Mouse (Mus musculus) heart, adult 2 months (tissue): Measurements from ENCODE around the gene D630003M21Rik.
A peak's percentile ranks its signal among the peaks of the same experiment; 100 is the strongest.

ENCODE experiments used
- CTCF ChIP-seq: fragments of 200-600 bp; IDR thresholded peaks from 2 replicates; pipeline ENCODE4 v1.8.1; 2022; ENCODE audit warnings: antibody characterized with exemption, mild to moderate bottlenecking, moderate library complexity
- EP300 ChIP-seq: fragments of 200-500 bp; IDR thresholded peaks from 2 replicates; pipeline ENCODE4 v1.6.1; 2011; ENCODE audit warnings: low read depth, low read length, control low read depth; ENCODE audit not compliant: insufficient read depth
- POLR2A ChIP-seq: fragments of 200-500 bp; IDR thresholded peaks from 2 replicates; pipeline ENCODE4 v1.6.1; 2011; ENCODE audit warnings: mild to moderate bottlenecking, low read depth, low read length, control low read depth; ENCODE audit not compliant: insufficient read depth

DNA sequence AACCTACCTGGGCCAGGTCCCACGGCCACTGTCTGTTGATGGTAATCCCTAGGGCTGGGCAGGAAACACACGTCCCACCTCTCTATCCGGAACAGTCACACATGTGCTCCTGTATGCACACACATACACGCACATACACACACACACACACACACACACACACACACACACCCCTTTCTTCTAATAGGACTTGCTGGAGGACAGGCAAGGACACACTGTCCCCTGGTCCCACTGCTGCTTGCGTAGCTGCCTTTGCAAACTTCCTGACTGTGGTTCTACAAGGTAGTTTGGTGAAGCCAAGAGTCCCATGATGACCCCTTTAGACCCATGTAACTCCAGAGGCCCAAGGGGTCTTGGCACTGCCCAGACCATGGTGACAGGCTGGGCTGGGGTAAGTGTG lies 88.4 kb downstream of the D630003M21Rik start:
- TF ChIP-seq CTCF (no peak), POLR2A (no peak), EP300 (peak; percentile 91; the same call in 1 of the 2 replicates)
